ENCODE assay signal across 15 mouse cellular contexts in the genomic region with DNA sequence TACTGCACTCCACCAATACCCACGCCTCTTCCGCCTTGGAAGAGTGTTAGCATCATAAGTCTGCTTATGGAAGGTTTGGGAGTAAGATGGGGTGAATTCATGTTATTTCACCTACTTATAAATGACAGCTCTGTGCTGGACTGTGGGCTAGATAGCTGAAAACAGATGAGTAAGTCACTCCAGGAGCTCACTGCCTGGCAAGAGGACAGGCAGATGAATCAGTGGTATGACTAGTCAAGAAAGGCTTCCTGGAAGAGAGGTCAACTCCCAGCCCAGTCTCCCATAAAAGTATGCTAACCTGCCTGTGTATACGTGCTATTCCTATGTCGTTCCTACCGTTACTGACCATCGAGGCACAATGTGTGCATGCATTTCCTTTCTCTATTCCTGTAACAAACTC.
"Had no signal": no experiment of that assay in that cellular context is flagged by ENCODE, and none has a peak within 500 bp of the region (broad histone marks: within the 10 kb centered on the region; RNA-seq: fewer than 3 reads in every experiment).

No protein-coding gene starts in this region.

- H3K27ac ChIP-seq: kidney, postnatal 0 days; limb, embryonic 15.5 days; liver, embryonic 12.5 days; midbrain, embryonic 15.5 days; neural tube, embryonic 12.5 days; stomach, embryonic 15.5 days had no signal

- H3K4me3 ChIP-seq: limb, embryonic 15.5 days; liver, embryonic 12.5 days; midbrain, embryonic 15.5 days; neural tube, embryonic 12.5 days; stomach, embryonic 15.5 days had no signal

- DNase-seq: kidney, postnatal 36 days; layer of hippocampus, adult 9-11 months; layer of hippocampus, postnatal 36 days; lung, embryonic 14.5 days; lung, postnatal 10 days; lung, postnatal 4 days; right cerebral cortex, postnatal 4 days; spleen, adult 18-20 months; thymus, postnatal 4 days had no signal

- H3K36me3 ChIP-seq: midbrain, embryonic 15.5 days; stomach, embryonic 15.5 days had no signal

- H3K4me1 ChIP-seq: limb, embryonic 15.5 days; liver, embryonic 12.5 days; midbrain, embryonic 15.5 days; neural tube, embryonic 12.5 days; stomach, embryonic 15.5 days had no signal

- H3K27me3 ChIP-seq: limb, embryonic 15.5 days; liver, embryonic 12.5 days; midbrain, embryonic 15.5 days; neural tube, embryonic 12.5 days; stomach, embryonic 15.5 days had no signal

- H3K9me3 ChIP-seq: limb, embryonic 15.5 days; liver, embryonic 12.5 days; midbrain, embryonic 15.5 days; neural tube, embryonic 12.5 days; stomach, embryonic 15.5 days had no signal

- ATAC-seq: liver, embryonic 12.5 days; midbrain, embryonic 15.5 days had no signal
